Mouse (Mus musculus): ENCODE data around the gene Xylt1. TPM values are rescaled to one million over a fixed set of nuclear protein-coding genes. Genes with fewer than 3 reads are reported as not detected.

Gene Xylt1
- polyA plus RNA-seq, 1 experiment: 8.3 TPM

GRCm38 (mm10) chr7:117700066-117700465 lies 319.3 kb downstream of the Xylt1 start:
- H3K27ac ChIP-seq (ENCODE audit: insufficient read depth, low read length): no peak overlapping the region
- 22% methylated on average over 6 of the region's 6 CpGs for WGBS
- no peak overlapping the region for H3K4me3 ChIP-seq (replicated peaks; ENCODE audit: insufficient read depth, low read depth, low read length)
- H3K27me3 ChIP-seq (ENCODE audit: control insufficient read depth, insufficient read depth, low read length): no peaks in the 10 kb centered on the region
- TF ChIP-seq CTCF (IDR thresholded peaks at IDR 0.05; ENCODE audit: borderline replicate concordance, insufficient read depth, low read depth, low read length): no peak
- TF ChIP-seq POLR2A (IDR thresholded peaks at IDR 0.05; ENCODE audit: borderline replicate concordance, insufficient read depth, low read length): no peak
- no peak for DNase-seq
- no peaks in the 10 kb centered on the region for H3K4me1 ChIP-seq (ENCODE audit: control insufficient read depth, insufficient read depth, low read length)

GRCm38 (mm10) chr7:117709901-117710607 lies 329.3 kb downstream of the Xylt1 start:
- 48% methylated on average over 10 of the region's 10 CpGs for WGBS
- no peak for DNase-seq
- TF ChIP-seq CTCF (IDR thresholded peaks at IDR 0.05; ENCODE audit: borderline replicate concordance, insufficient read depth, low read depth, low read length) (no peak), POLR2A (IDR thresholded peaks at IDR 0.05; ENCODE audit: borderline replicate concordance, insufficient read depth, low read length) (no peak)
- no peaks in the 10 kb centered on the region for H3K27me3 ChIP-seq (ENCODE audit: control insufficient read depth, insufficient read depth, low read length)
- H3K4me3 ChIP-seq (replicated peaks; ENCODE audit: insufficient read depth, low read depth, low read length): no peak overlapping the region
- no peak overlapping the region for H3K27ac ChIP-seq (ENCODE audit: insufficient read depth, low read length)
- no peaks in the 10 kb centered on the region for H3K4me1 ChIP-seq (ENCODE audit: control insufficient read depth, insufficient read depth, low read length)

GRCm38 (mm10) chr7:117716876-117717408 lies 336.2 kb downstream of the Xylt1 start:
- TF ChIP-seq CTCF (IDR thresholded peaks at IDR 0.05; ENCODE audit: borderline replicate concordance, insufficient read depth, low read depth, low read length) (no peak), POLR2A (IDR thresholded peaks at IDR 0.05; ENCODE audit: borderline replicate concordance, insufficient read depth, low read length) (no peak)
- Histone ChIP-seq H3K4me3 (replicated peaks; ENCODE audit: insufficient read depth, low read depth, low read length) (no peak overlapping the region), H3K4me1 (ENCODE audit: control insufficient read depth, insufficient read depth, low read length) (no peaks in the 10 kb centered on the region), H3K27ac (ENCODE audit: insufficient read depth, low read length) (no peak overlapping the region), H3K27me3 (ENCODE audit: control insufficient read depth, insufficient read depth, low read length) (no peaks in the 10 kb centered on the region; the same call in 1 of the 2 replicates)
- 82% methylated on average over 5 of the region's 5 CpGs for WGBS
- no peak for DNase-seq

GRCm38 (mm10) chr7:117720426-117720825 lies 339.6 kb downstream of the Xylt1 start:
- no peak for TF ChIP-seq CTCF (IDR thresholded peaks at IDR 0.05; ENCODE audit: borderline replicate concordance, insufficient read depth, low read depth, low read length)
- TF ChIP-seq POLR2A (IDR thresholded peaks at IDR 0.05; ENCODE audit: borderline replicate concordance, insufficient read depth, low read length): no peak
- Histone ChIP-seq H3K27ac (ENCODE audit: insufficient read depth, low read length) (no peak overlapping the region), H3K4me3 (replicated peaks; ENCODE audit: insufficient read depth, low read depth, low read length) (no peak overlapping the region), H3K4me1 (ENCODE audit: control insufficient read depth, insufficient read depth, low read length) (no peaks in the 10 kb centered on the region), H3K27me3 (ENCODE audit: control insufficient read depth, insufficient read depth, low read length) (no peaks in the 10 kb centered on the region; the same call in 1 of the 2 replicates)
- no peak for DNase-seq
- 47% methylated on average over 6 of the region's 6 CpGs for WGBS
